Mouse (Mus musculus): ENCODE results near the gene Vamp2. TPM values are rescaled to one million over a fixed set of nuclear protein-coding genes. Genes with fewer than 3 reads are reported as not detected.

The Vamp2 gene
- total RNA-seq, 1 experiment = 7.1 TPM

- Histone ChIP-seq H3K9me3 (ENCODE audit: control insufficient read depth, insufficient read depth, low read depth, low read length) (no peaks in the 10 kb centered on the region), H3K4me1 (ENCODE audit: control insufficient read depth in 2 of 2, insufficient read depth in 2 of 2, low read length in 2 of 2, poor library complexity in 1 of 2) (peaks cover 10 to 16% of the 10 kb centered on the region in 2 experiments; a peak in 3 of 4 replicates), H3K4me3 (ENCODE audit: insufficient read depth in 1 of 2, low read depth in 1 of 2, low read length in 2 of 2, poor library complexity in 1 of 2, severe bottlenecking in 1 of 2) (peak overlapping the region; percentile 55 to 81), H3K9ac (ENCODE audit: insufficient read depth, low read depth, low read length, poor library complexity, severe bottlenecking) (peak overlapping the region; percentile 56), H3K27ac (ENCODE audit: insufficient read depth, low read depth, low read length, poor library complexity, severe bottlenecking) (no peak overlapping the region), H3K36me3 (ENCODE audit: control insufficient read depth, insufficient read depth, low read length, poor library complexity, severe bottlenecking) (peaks cover 38% of the 10 kb centered on the region)
- no peak for DNase-seq (ENCODE audit: low read depth, low spot score)
- TF ChIP-seq MAFK (IDR thresholded peaks at IDR 0.05; ENCODE audit: insufficient read depth, low read depth, low read length) (no peak), ZC3H11A (IDR thresholded peaks at IDR 0.05; ENCODE audit: borderline replicate concordance, low read depth, low read length) (no peak), HCFC1 (IDR thresholded peaks at IDR 0.05; ENCODE audit: borderline replicate concordance, insufficient read depth, low read length) (no peak), CHD2 (IDR thresholded peaks at IDR 0.05; ENCODE audit: low read depth, low read length) (no peak), ZNF384 (IDR thresholded peaks at IDR 0.05; ENCODE audit: low read depth, low read length) (no peak)
- in situ Hi-C loops (cut with MboI; ENCODE audit: low sequenced_read_pairs in 2 of 2, unreplicated experiment in 2 of 2) = no loop called here
Observed at GRCm38 (mm10) chr11:69099177-69099914, 11.1 kb downstream of the Vamp2 start.

GRCm38 (mm10) chr11:69099915-69100345 lies 11.6 kb downstream of the Vamp2 start:
- TF ChIP-seq ZNF384 (IDR thresholded peaks at IDR 0.05; ENCODE audit: low read depth, low read length) = no peak
- TF ChIP-seq MAFK (IDR thresholded peaks at IDR 0.05; ENCODE audit: insufficient read depth, low read depth, low read length) = no peak
- TF ChIP-seq CHD2 (IDR thresholded peaks at IDR 0.05; ENCODE audit: low read depth, low read length) = no peak
- no peak for TF ChIP-seq ZC3H11A (IDR thresholded peaks at IDR 0.05; ENCODE audit: borderline replicate concordance, low read depth, low read length)
- no peak for TF ChIP-seq HCFC1 (IDR thresholded peaks at IDR 0.05; ENCODE audit: borderline replicate concordance, insufficient read depth, low read length)

GRCm38 (mm10) chr11:69100639-69101360 lies 12.5 kb downstream of the Vamp2 start:
- Histone ChIP-seq H3K9ac (ENCODE audit: insufficient read depth, low read depth, low read length, poor library complexity, severe bottlenecking) (peak overlapping the region; percentile 13; the same call in 1 of the 2 replicates), H3K4me1 (ENCODE audit: control insufficient read depth in 2 of 2, insufficient read depth in 2 of 2, low read length in 2 of 2, poor library complexity in 1 of 2) (peaks cover 10 to 16% of the 10 kb centered on the region in 2 experiments; a peak in 3 of 4 replicates), H3K27ac (ENCODE audit: insufficient read depth, low read depth, low read length, poor library complexity, severe bottlenecking) (no peak overlapping the region), H3K36me3 (ENCODE audit: control insufficient read depth, insufficient read depth, low read length, poor library complexity, severe bottlenecking) (peaks cover 50% of the 10 kb centered on the region), H3K9me3 (ENCODE audit: control insufficient read depth, insufficient read depth, low read depth, low read length) (no peaks in the 10 kb centered on the region), H3K4me3 (ENCODE audit: insufficient read depth in 1 of 2, low read depth in 1 of 2, low read length in 2 of 2, poor library complexity in 1 of 2, severe bottlenecking in 1 of 2) (no peak overlapping the region)
- in situ Hi-C loops (cut with MboI; ENCODE audit: low sequenced_read_pairs in 2 of 2, unreplicated experiment in 2 of 2) = no loop called here
- TF ChIP-seq ZC3H11A (IDR thresholded peaks at IDR 0.05; ENCODE audit: borderline replicate concordance, low read depth, low read length) (no peak), MAFK (IDR thresholded peaks at IDR 0.05; ENCODE audit: insufficient read depth, low read depth, low read length) (no peak), HCFC1 (IDR thresholded peaks at IDR 0.05; ENCODE audit: borderline replicate concordance, insufficient read depth, low read length) (no peak), CHD2 (IDR thresholded peaks at IDR 0.05; ENCODE audit: low read depth, low read length) (no peak), ZNF384 (IDR thresholded peaks at IDR 0.05; ENCODE audit: low read depth, low read length) (no peak)
- no peak for DNase-seq (ENCODE audit: low read depth, low spot score)

More at GRCm38 (mm10) chr11:69099915-69100345, 11.6 kb downstream of the Vamp2 start:
- Histone ChIP-seq H3K36me3 (ENCODE audit: control insufficient read depth, insufficient read depth, low read length, poor library complexity, severe bottlenecking) (peaks cover 42% of the 10 kb centered on the region), H3K9me3 (ENCODE audit: control insufficient read depth, insufficient read depth, low read depth, low read length) (no peaks in the 10 kb centered on the region), H3K9ac (ENCODE audit: insufficient read depth, low read depth, low read length, poor library complexity, severe bottlenecking) (peak overlapping the region; percentile 56), H3K27ac (ENCODE audit: insufficient read depth, low read depth, low read length, poor library complexity, severe bottlenecking) (no peak overlapping the region), H3K4me1 (ENCODE audit: control insufficient read depth in 2 of 2, insufficient read depth in 2 of 2, low read length in 2 of 2, poor library complexity in 1 of 2) (peaks cover 10 to 16% of the 10 kb centered on the region in 2 experiments; a peak in 3 of 4 replicates), H3K4me3 (ENCODE audit: insufficient read depth in 1 of 2, low read depth in 1 of 2, low read length in 2 of 2, poor library complexity in 1 of 2, severe bottlenecking in 1 of 2) (peak overlapping the region; percentile 55 to 81)
- DNase-seq (ENCODE audit: low read depth, low spot score) = no peak
- in situ Hi-C loops (cut with MboI; ENCODE audit: low sequenced_read_pairs in 2 of 2, unreplicated experiment in 2 of 2) = no loop called here

- Histone ChIP-seq H3K36me3 (ENCODE audit: control insufficient read depth, insufficient read depth, low read length, poor library complexity, severe bottlenecking) (peaks cover 56% of the 10 kb centered on the region), H3K9me3 (ENCODE audit: control insufficient read depth, insufficient read depth, low read depth, low read length) (no peaks in the 10 kb centered on the region)
- in situ Hi-C loops (cut with MboI; ENCODE audit: low sequenced_read_pairs in 2 of 2, unreplicated experiment in 2 of 2) = no loop called here
Observed at GRCm38 (mm10) chr11:69101604-69102402, 13.5 kb downstream of the Vamp2 start.

More at GRCm38 (mm10) chr11:69101604-69102402, 13.5 kb downstream of the Vamp2 start:
- H3K9ac ChIP-seq (ENCODE audit: insufficient read depth, low read depth, low read length, poor library complexity, severe bottlenecking) = no peak overlapping the region
- no peak for DNase-seq (ENCODE audit: low read depth, low spot score)
- TF ChIP-seq CHD2 (IDR thresholded peaks at IDR 0.05; ENCODE audit: low read depth, low read length) (no peak), HCFC1 (IDR thresholded peaks at IDR 0.05; ENCODE audit: borderline replicate concordance, insufficient read depth, low read length) (no peak), ZC3H11A (IDR thresholded peaks at IDR 0.05; ENCODE audit: borderline replicate concordance, low read depth, low read length) (no peak), MAFK (IDR thresholded peaks at IDR 0.05; ENCODE audit: insufficient read depth, low read depth, low read length) (no peak), ZNF384 (IDR thresholded peaks at IDR 0.05; ENCODE audit: low read depth, low read length) (no peak)
- H3K4me1 ChIP-seq (ENCODE audit: control insufficient read depth in 2 of 2, insufficient read depth in 2 of 2, low read length in 2 of 2, poor library complexity in 1 of 2) = peaks cover 10 to 14% of the 10 kb centered on the region in 2 experiments; a peak in 3 of 4 replicates
- H3K4me3 ChIP-seq (ENCODE audit: insufficient read depth in 1 of 2, low read depth in 1 of 2, low read length in 2 of 2, poor library complexity in 1 of 2, severe bottlenecking in 1 of 2) = no peak overlapping the region
- no peak overlapping the region for H3K27ac ChIP-seq (ENCODE audit: insufficient read depth, low read depth, low read length, poor library complexity, severe bottlenecking)
